Mouse (Mus musculus) heart, embryonic 11.5 days (tissue): Measurements from ENCODE around the gene Hacd3. TPM values are rescaled to one million over a fixed set of nuclear protein-coding genes. Genes with fewer than 3 reads are reported as not detected.

Experiments used
- ATAC-seq: fragments of 200-750 bp; cut with Nextera tagmentation; replicated peaks from 2 replicates; pipeline ENCODE4 v1.8.0; 2017; ENCODE audit warnings: moderate library complexity; ENCODE audit not compliant: insufficient number of reproducible peaks, low FRiP score, low TSS enrichment
- H3K27ac ChIP-seq: fragments of 300-500 bp; sonication (generic); 2 replicates; pipeline ENCODE4 v1.5.1; 2014; ENCODE audit warnings: mild to moderate bottlenecking, low read depth, low read length
- H3K27me3 ChIP-seq: fragments of 300-500 bp; sonication (generic); 2 replicates; pipeline ENCODE4 v1.6.1; 2014; ENCODE audit warnings: mild to moderate bottlenecking, low read length, mixed read lengths; ENCODE audit not compliant: control insufficient read depth, insufficient read depth
- H3K36me3 ChIP-seq: fragments of 300-500 bp; sonication (generic); 2 replicates; pipeline ENCODE4 v1.6.1; 2014; ENCODE audit warnings: mild to moderate bottlenecking, low read length, moderate library complexity, mixed read lengths; ENCODE audit not compliant: control insufficient read depth, insufficient read depth
- H3K4me1 ChIP-seq: fragments of 300-500 bp; sonication (generic); 2 replicates; pipeline ENCODE4 v1.6.1; 2014; ENCODE audit warnings: low read length; ENCODE audit not compliant: control insufficient read depth, insufficient read depth
- H3K4me2 ChIP-seq: fragments of 300-500 bp; sonication (generic); 2 replicates; pipeline ENCODE4 v1.6.1; 2014; ENCODE audit warnings: mild to moderate bottlenecking, moderate library complexity
- H3K4me3 ChIP-seq: fragments of 300-500 bp; sonication (generic); 2 replicates; pipeline ENCODE4 v1.5.1; 2014; ENCODE audit warnings: low read depth, low read length
- H3K9ac ChIP-seq: fragments of 300-500 bp; sonication (generic); 2 replicates; pipeline ENCODE4 v1.6.1; 2014; ENCODE audit warnings: mild to moderate bottlenecking, low read depth, low read length, moderate library complexity
- H3K9me3 ChIP-seq: fragments of 300-500 bp; sonication (generic); replicated peaks from 2 replicates; pipeline ENCODE4 v1.6.1; 2016; ENCODE audit warnings: low read length; ENCODE audit not compliant: control insufficient read depth
- WGBS: fragments of 180-500 bp; shearing (Covaris S2); extraction: QIAGEN DNeasy Blood & Tissue Kit; methylation state at CpG from one replicate; pipeline ENCODE4 v1.1.7; 2014; ENCODE audit not compliant: insufficient replicate concordance; 5-methylcytosine and 5-hydroxymethylcytosine counted together
- polyA plus RNA-seq: library from polyadenylated mRNA; unstranded; fragments of >200 nt; fragmentation: Nextera tagmentation; extraction: Ambion mirVana; gene quantifications from 2 replicates; pipeline ENCODE4 v1.2.1, GENCODE M21; 2014

The Hacd3 gene
- polyA plus RNA-seq, 1 experiment from 2014 or later: 60.2 TPM

DNA sequence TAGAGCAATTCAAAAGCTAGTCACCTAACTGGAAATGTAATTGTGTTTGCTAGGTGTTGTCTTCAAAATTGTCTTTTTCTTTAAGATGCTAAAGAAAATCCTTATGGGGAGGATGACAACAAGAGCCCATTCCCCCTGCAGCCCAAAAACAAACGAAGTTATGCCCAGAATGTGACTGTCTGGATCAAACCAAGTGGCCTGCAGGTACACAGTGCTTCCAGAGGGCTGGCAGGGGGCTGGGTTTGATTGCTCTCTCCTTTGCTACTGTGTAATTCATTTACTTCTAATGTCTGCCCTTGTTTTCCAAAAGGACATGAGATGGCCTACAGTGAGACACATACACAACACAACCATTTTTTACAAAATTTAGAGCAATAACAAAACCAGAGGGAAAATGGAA is 39.6 kb downstream of the Hacd3 start:
- Histone ChIP-seq H3K27me3 (no peaks in the 10 kb centered on the region), H3K4me3 (no peak overlapping the region), H3K9ac (no peak overlapping the region), H3K36me3 (peaks cover 33% of the 10 kb centered on the region), H3K4me2 (no peak overlapping the region), H3K4me1 (peaks cover 15% of the 10 kb centered on the region), H3K27ac (no peak overlapping the region), H3K9me3 (no peaks in the 10 kb centered on the region)
- 63% methylated on average over 1 of the region's 1 CpGs for WGBS
- no peak for ATAC-seq

GRCm38 (mm10) chr9:64980548-64980947 is 40.9 kb downstream of the Hacd3 start:
- no peak for ATAC-seq
- Histone ChIP-seq H3K4me1 (peaks cover 6% of the 10 kb centered on the region), H3K4me2 (no peak overlapping the region), H3K4me3 (no peak overlapping the region), H3K36me3 (peaks cover 38% of the 10 kb centered on the region), H3K27me3 (no peaks in the 10 kb centered on the region), H3K9ac (no peak overlapping the region), H3K9me3 (no peaks in the 10 kb centered on the region), H3K27ac (no peak overlapping the region)
- 74% methylated on average over 3 of the region's 3 CpGs for WGBS

GRCm38 (mm10) chr9:64960978-64961320 is 60.5 kb downstream of the Hacd3 start:
- peak overlapping the region; percentile 98 for H3K9ac ChIP-seq
- peak overlapping the region; percentile 86 for H3K4me3 ChIP-seq
- H3K27me3 ChIP-seq: no peaks in the 10 kb centered on the region
- peaks cover 14% of the 10 kb centered on the region for H3K36me3 ChIP-seq
- WGBS: under 1% methylated on average over 17 of the region's 17 CpGs
- H3K4me2 ChIP-seq: peak overlapping the region; percentile 83
- peak overlapping the region; percentile 90 for H3K27ac ChIP-seq
- H3K9me3 ChIP-seq: no peaks in the 10 kb centered on the region
- ATAC-seq: peak; percentile 65
- peaks cover 6% of the 10 kb centered on the region for H3K4me1 ChIP-seq

DNA sequence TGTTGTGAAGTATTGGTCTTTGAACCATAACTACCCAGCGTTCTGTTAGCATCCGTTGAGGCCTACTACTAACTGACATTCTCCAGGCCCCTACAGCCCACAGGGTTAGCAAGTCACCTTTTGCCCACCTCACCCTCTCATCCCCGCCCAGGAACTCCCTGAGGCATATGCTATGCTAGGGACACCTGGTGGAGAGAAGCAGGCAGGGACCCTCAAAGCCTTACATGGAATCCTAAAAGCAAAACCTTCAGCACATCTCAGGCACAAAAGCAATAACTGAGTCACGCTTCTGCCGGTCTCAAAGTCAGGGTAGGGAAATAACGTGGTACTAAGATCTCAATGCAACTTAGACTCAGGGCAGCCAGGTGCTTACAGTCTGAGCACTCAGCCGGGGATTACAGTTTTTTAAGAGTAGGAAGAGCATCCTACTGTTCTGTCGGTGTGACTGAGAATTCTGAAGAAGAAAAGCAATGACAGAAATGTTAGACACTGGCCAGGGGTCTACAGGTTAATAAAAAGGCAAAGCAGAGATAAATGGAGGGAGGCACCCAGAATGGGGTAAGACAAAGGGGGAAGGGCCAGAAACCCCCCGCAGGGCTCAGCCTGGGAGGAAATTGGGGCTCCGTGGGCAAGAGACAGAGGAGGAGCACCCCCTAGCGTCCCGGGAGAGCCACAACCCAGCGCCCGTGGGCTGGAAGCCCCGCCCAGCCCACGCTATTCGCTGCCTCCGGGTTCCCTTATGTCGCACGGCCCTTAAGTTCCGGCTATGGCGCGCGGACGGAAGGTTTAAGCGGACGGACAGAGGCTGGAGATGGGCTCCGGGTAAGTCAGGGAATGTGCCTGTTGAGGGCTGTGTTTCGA is 61.1 kb downstream of the Hacd3 start, which contains the start of gene Ints14:
Gene Ints14, plus strand, starts transcription at position 789 of the 861 bp plus-strand sequence.
- 3% methylated on average over 29 of the region's 29 CpGs for WGBS
- H3K9ac ChIP-seq: peak within 1 kb of the TSS; percentile 98
- peak; percentile 88 for ATAC-seq
- H3K27me3 ChIP-seq: no peaks in the 10 kb centered on the region
- no peaks in the 10 kb centered on the region for H3K9me3 ChIP-seq
- H3K27ac ChIP-seq: peak within 1 kb of the TSS; percentile 90
- peak within 1 kb of the TSS; percentile 86 for H3K4me3 ChIP-seq
- peaks cover 6% of the 10 kb centered on the region for H3K4me1 ChIP-seq
- H3K4me2 ChIP-seq: peak within 1 kb of the TSS; percentile 83
- peaks cover 8% of the 10 kb centered on the region for H3K36me3 ChIP-seq

GRCm38 (mm10) chr9:64957276-64957675 is 64.2 kb downstream of the Hacd3 start:
- peaks cover 5% of the 10 kb centered on the region; the same call in 1 of the 2 replicates for H3K27me3 ChIP-seq
- ATAC-seq: no peak
- WGBS: 86% methylated on average over 3 of the region's 3 CpGs
- H3K4me2 ChIP-seq: no peak overlapping the region
- H3K27ac ChIP-seq: no peak overlapping the region
- peaks cover 6% of the 10 kb centered on the region for H3K4me1 ChIP-seq
- H3K36me3 ChIP-seq: no peaks in the 10 kb centered on the region
- 0 out of 2 replicates have a peak, but pooled peaks cover 2% of the 10 kb centered on the region for H3K9me3 ChIP-seq
- H3K9ac ChIP-seq: no peak overlapping the region
- H3K4me3 ChIP-seq: no peak overlapping the region

DNA sequence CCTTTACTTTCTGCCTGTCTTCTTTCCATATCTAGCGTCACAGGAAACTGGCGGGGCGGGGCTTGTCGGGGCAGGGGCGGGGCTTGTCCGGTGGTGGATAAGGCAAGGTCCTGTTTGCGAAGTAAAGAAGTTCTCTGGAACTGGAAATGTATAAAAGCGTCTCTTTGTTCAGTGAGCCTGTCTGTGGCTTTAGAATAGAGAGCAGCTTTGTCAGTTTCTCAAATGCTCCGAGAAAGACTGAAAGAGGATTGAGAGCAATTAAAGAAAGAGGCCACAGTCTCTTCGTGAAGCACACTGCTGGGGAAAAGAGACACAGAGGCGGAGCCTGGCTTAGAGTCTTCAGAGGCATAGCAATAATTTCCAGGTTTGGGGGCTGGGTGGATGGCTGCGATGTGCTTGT is 65.2 kb downstream of the Hacd3 start:
- no peak for ATAC-seq
- Histone ChIP-seq H3K4me1 (peaks cover under 1% of the 10 kb centered on the region; the same call in 1 of the 2 replicates), H3K27ac (peak overlapping the region; percentile 50), H3K4me2 (peak overlapping the region; percentile 36), H3K9me3 (0 out of 2 replicates have a peak, but pooled peaks cover 2% of the 10 kb centered on the region), H3K4me3 (peak overlapping the region; percentile 2; the same call in 1 of the 2 replicates), H3K9ac (no peak overlapping the region), H3K36me3 (no peaks in the 10 kb centered on the region), H3K27me3 (peaks cover 13% of the 10 kb centered on the region)
- 25% methylated on average over 12 of the region's 12 CpGs for WGBS

- 39% methylated on average over 7 of the region's 7 CpGs for WGBS
- no peak overlapping the region for H3K4me2 ChIP-seq
- H3K27ac ChIP-seq: no peak overlapping the region
- ATAC-seq: no peak
- no peak overlapping the region for H3K9ac ChIP-seq
- no peaks in the 10 kb centered on the region for H3K36me3 ChIP-seq
- H3K27me3 ChIP-seq: peaks cover 18% of the 10 kb centered on the region
- no peak overlapping the region for H3K4me3 ChIP-seq
- no peaks in the 10 kb centered on the region for H3K4me1 ChIP-seq
- 0 out of 2 replicates have a peak, but pooled peaks cover 2% of the 10 kb centered on the region for H3K9me3 ChIP-seq
Observed at GRCm38 (mm10) chr9:64953190-64953589, 68.3 kb downstream of the Hacd3 start.

DNA sequence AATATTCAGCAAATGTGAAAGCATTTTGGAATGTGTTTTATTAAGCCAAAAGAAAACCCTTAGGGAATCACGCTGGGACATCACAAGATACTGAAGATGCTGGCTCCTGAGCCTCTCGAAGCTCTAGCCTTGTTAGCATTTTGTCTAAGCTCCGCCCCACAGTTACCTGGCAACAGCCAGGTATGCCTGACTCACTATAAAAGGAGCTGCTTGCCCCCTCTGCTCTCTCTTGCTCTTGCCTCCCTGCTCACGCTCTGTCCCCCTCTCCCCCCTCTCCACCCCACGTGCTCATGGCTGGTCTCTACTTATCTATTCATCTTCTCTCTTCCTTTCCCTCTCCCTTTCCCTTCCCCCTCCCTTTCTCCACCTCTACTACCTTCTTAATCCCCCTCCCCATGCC is 69.4 kb downstream of the Hacd3 start:
- Histone ChIP-seq H3K4me1 (no peaks in the 10 kb centered on the region), H3K4me3 (no peak overlapping the region), H3K27ac (no peak overlapping the region), H3K36me3 (no peaks in the 10 kb centered on the region), H3K27me3 (peaks cover 24% of the 10 kb centered on the region), H3K9ac (no peak overlapping the region), H3K4me2 (no peak overlapping the region), H3K9me3 (0 out of 2 replicates have a peak, but pooled peaks cover 2% of the 10 kb centered on the region)
- no peak for ATAC-seq
- WGBS: 16% methylated on average over 5 of the region's 5 CpGs
